Mouse (Mus musculus): Measurements from ENCODE around the gene Akr1c14.

- TF ChIP-seq CTCF (IDR thresholded peaks at IDR 0.05; ENCODE audit: extremely low read depth, insufficient read depth, low read length) = no peak
- no peak for TF ChIP-seq POLR2A (IDR thresholded peaks at IDR 0.05; ENCODE audit: extremely low read depth, insufficient read depth, low read length)
Measured at GRCm38 (mm10) chr13:4048226-4048625, 585 bp upstream of the Akr1c14 start.
